Mouse (Mus musculus) heart, embryonic 14.5 days (tissue): ENCODE measurements around the gene Lgals7. TPM values are rescaled to one million over a fixed set of nuclear protein-coding genes. Genes with fewer than 3 reads are reported as not detected.
"Not testable (repeated sequence)": the region's sequence is repeated elsewhere in the genome, so short reads cannot be mapped to it uniquely, and the experiment has no call there.

Experiments used
- ATAC-seq: fragments of 200-750 bp; cut with Nextera tagmentation; 2 replicates; pipeline ENCODE4 v1.8.0; 2017; ENCODE audit warnings: low read depth, moderate TSS enrichment; ENCODE audit not compliant: insufficient number of reproducible peaks, insufficient read depth, low FRiP score
- H3K27ac ChIP-seq, 2 experiments: fragments of 200-500 bp in 1 of 2; fragments of 300-500 bp in 1 of 2; sonication (generic) in 1 of 2; replicated peaks in 1 of 2; 2 replicates each; pipeline ENCODE4 v1.5.1; 2012 to 2014; ENCODE audit warnings: low read depth in 2 of 2, low read length in 2 of 2, control low read depth in 1 of 2, mild to moderate bottlenecking in 1 of 2, mixed read lengths in 1 of 2; ENCODE audit not compliant: control insufficient read depth in 1 of 2, insufficient read depth in 1 of 2
- H3K27me3 ChIP-seq: fragments of 300-500 bp; sonication (generic); 2 replicates; pipeline ENCODE4 v1.6.1; 2014; ENCODE audit warnings: mild to moderate bottlenecking, low read length, control low read depth; ENCODE audit not compliant: control insufficient read depth, insufficient read depth
- H3K36me3 ChIP-seq: fragments of 300-500 bp; sonication (generic); 2 replicates; pipeline ENCODE4 v1.6.1; 2014; ENCODE audit warnings: mild to moderate bottlenecking, control low read depth, low read length, mixed read lengths; ENCODE audit not compliant: control insufficient read depth, insufficient read depth
- H3K4me1 ChIP-seq, 2 experiments: fragments of 200-500 bp in 1 of 2; fragments of 300-500 bp in 1 of 2; sonication (generic) in 1 of 2; 2 replicates each; pipeline ENCODE4 v1.6.1; 2012 to 2014; ENCODE audit warnings: low read length in 2 of 2, control low read depth in 1 of 2, mixed read lengths in 1 of 2; ENCODE audit not compliant: control insufficient read depth in 2 of 2, insufficient read depth in 2 of 2
- H3K4me2 ChIP-seq: fragments of 300-500 bp; sonication (generic); 2 replicates; pipeline ENCODE4 v1.6.1; 2014; ENCODE audit warnings: mild to moderate bottlenecking, low read length
- H3K4me3 ChIP-seq, 2 experiments: fragments of 200-500 bp in 1 of 2; fragments of 300-500 bp in 1 of 2; sonication (generic) in 1 of 2; 2 replicates each; pipeline ENCODE4 v1.5.1; 2012 to 2014; ENCODE audit warnings: low read length in 2 of 2, mild to moderate bottlenecking in 2 of 2, control low read depth in 1 of 2, low read depth in 1 of 2, moderate library complexity in 1 of 2; ENCODE audit not compliant: control insufficient read depth in 1 of 2, insufficient read depth in 1 of 2
- H3K9ac ChIP-seq: fragments of 300-500 bp; sonication (generic); 2 replicates; pipeline ENCODE4 v1.6.1; 2014; ENCODE audit warnings: mild to moderate bottlenecking, low read length
- H3K9me3 ChIP-seq: fragments of 300-500 bp; sonication (generic); 2 replicates; pipeline ENCODE4 v1.6.1; 2016; ENCODE audit warnings: low read length, control low read depth; ENCODE audit not compliant: control insufficient read depth
- WGBS: fragments of 180-500 bp; shearing (Covaris S2); extraction: QIAGEN DNeasy Blood & Tissue Kit; methylation state at CpG from one replicate; pipeline ENCODE4 v1.1.7; 2014; 5-methylcytosine and 5-hydroxymethylcytosine counted together
- polyA plus RNA-seq: library from polyadenylated mRNA; unstranded; fragments of >200 nt; fragmentation: Nextera tagmentation; extraction: Ambion mirVana; gene quantifications from 2 replicates; pipeline ENCODE4 v1.2.1, GENCODE M21; 2014

Lgals7 gene
- polyA plus RNA-seq, 1 experiment from 2014 or later, result 2.6 TPM

DNA sequence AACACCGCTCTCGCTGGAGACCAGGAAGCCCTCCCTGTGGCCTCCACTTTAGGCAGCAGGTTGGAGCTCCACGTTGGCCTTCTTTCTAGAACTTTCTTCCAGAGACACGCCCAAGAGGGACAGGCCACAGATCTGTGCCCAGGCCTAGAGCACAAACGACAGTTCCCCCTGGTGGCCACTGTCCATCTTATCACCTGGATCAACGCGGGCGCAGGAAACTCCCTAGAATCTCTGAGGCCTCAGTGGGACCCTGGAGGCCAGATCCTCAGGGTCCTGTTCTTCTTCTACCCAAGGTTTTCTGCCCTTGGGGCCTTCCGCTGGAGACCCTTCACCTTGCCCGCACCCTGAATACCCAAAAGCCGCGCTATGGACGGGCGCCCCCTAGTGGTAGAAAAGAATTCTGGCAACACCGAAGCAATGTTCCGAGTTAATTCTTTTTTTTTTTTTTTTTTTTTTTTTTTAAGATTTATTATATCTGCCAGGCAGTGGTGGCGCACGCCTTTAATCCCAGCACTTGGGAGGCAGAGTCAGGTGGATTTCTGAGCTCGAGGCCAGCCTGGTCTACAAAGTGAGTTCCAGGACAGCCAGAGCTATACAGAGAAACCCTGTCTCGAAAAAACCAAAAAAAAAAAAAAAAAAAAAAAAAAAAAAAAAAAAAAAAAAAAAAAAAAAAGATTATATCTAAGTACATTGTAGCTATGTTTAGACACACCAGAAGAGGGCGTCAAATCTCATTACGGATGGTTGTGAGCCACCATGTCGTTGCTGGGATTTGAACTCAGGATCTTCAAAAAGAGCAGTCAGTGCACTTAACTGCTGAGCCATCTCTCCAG, 4.1 kb downstream of the Lgals7 start:
- Histone ChIP-seq H3K4me2 (peak overlapping the region; percentile 52), H3K4me3 (peak overlapping the region in 1 of 2 experiments; percentile 20; a peak in 2 of 4 replicates), H3K4me1 (peaks cover 19 to 20% of the 10 kb centered on the region in 2 experiments)
- WGBS, result 26% methylated on average over 23 of the region's 23 CpGs
- H3K9ac ChIP-seq, H3K36me3 ChIP-seq, H3K9me3 ChIP-seq, ATAC-seq, H3K27me3 ChIP-seq, H3K27ac ChIP-seq: not testable (repeated sequence)

DNA sequence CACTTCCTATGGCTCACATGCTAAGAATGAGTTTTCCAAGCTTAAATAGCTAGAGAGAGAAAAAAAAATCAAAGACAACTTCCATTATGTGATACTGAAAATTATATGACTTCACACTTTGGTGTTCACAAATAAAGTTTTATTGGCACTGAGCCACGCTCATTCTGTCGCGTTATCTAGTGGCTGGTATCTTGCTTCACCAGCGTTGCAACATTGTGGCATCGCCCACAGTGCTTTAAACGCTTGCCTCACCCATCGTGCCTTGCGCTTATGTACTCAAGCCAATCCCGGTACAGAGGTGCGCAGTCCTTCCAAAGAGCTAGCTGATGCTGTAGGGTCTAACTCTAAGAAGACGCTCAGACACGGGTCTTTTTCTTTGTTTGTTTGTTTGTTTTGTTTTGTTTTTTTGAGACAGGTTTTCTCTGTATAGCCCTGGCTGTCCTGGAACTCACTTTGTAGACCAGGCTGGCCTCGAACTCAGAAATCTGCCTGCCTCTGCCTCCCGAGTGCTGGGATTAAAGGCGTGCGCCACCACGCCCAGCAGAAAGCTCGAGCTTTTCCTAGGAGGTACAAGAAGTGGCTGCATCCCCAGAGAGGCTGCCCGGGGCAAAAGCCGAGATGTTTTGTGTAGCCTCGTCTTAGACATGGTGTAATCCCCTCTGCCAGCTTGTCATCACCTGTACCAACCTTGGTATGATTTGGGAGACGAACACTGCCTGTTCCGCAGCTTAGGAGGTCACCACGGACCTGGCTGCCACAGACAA, 7.4 kb downstream of the Lgals7 start:
- H3K9ac ChIP-seq, result no peak overlapping the region
- no peak overlapping the region for H3K27ac ChIP-seq
- 78% methylated on average over 24 of the region's 24 CpGs for WGBS
- no peak for ATAC-seq
- no peak overlapping the region for H3K4me3 ChIP-seq
- no peak overlapping the region for H3K4me2 ChIP-seq
- H3K4me1 ChIP-seq, result peaks cover 3 to 6% of the 10 kb centered on the region in 2 experiments; a peak in 2 of 4 replicates
- no peaks in the 10 kb centered on the region for H3K27me3 ChIP-seq
- no peaks in the 10 kb centered on the region for H3K36me3 ChIP-seq
- H3K9me3 ChIP-seq, result no peaks in the 10 kb centered on the region

DNA sequence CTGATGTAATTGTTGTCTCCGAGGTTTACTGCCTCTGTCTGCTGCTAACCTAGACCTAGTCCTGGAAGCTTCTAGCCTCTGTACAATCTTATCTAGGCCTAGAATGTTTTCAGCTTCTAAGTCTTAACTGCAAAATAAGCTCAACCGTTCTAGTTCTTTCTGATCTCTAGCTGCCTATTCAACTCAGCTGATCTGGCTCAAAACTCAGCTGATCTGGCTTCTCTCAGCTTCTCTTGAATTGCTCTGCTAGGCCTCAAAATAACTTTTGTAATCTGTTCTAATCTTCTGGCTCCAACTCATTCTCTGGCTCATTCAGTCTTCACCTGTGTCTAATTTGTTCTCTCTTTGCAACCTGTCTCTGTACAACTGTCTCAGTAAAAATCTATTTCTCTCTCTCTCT, 10.9 kb downstream of the Lgals7 start:
- Histone ChIP-seq H3K4me1 (no peaks in the 10 kb centered on the region), H3K9me3 (no peaks in the 10 kb centered on the region), H3K27ac (no peak overlapping the region), H3K4me3 (no peak overlapping the region), H3K4me2 (no peak overlapping the region), H3K27me3 (no peaks in the 10 kb centered on the region), H3K36me3 (no peaks in the 10 kb centered on the region), H3K9ac (no peak overlapping the region)
- ATAC-seq, result no peak
- WGBS, result 41% methylated on average over 2 of the region's 2 CpGs

DNA sequence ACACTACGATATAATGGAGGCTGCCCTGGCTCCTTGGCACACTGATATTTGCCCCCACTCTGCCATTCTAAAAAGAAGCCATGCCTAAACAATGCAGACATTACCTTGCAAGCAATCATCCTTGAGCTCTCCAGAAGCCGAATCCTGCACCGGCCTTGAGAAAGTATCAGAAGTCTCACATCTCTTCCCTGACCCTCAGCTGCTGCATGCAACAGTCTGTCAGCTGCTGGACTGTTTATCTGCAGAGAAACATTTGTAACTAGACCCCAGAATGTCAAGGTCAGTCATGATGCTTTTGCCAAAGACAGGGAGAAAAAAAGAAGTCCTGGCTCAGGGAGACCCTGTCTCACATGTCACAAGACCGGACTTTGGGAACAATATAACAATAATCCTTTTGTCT, 12.4 kb downstream of the Lgals7 start:
- no peaks in the 10 kb centered on the region for H3K27me3 ChIP-seq
- no peaks in the 10 kb centered on the region for H3K36me3 ChIP-seq
- no peak for ATAC-seq
- H3K4me3 ChIP-seq, result no peak overlapping the region
- no peaks in the 10 kb centered on the region for H3K4me1 ChIP-seq
- no peak overlapping the region for H3K9ac ChIP-seq
- H3K9me3 ChIP-seq, result no peaks in the 10 kb centered on the region
- H3K4me2 ChIP-seq, result no peak overlapping the region
- no peak overlapping the region for H3K27ac ChIP-seq
- 69% methylated on average over 4 of the region's 4 CpGs for WGBS

DNA sequence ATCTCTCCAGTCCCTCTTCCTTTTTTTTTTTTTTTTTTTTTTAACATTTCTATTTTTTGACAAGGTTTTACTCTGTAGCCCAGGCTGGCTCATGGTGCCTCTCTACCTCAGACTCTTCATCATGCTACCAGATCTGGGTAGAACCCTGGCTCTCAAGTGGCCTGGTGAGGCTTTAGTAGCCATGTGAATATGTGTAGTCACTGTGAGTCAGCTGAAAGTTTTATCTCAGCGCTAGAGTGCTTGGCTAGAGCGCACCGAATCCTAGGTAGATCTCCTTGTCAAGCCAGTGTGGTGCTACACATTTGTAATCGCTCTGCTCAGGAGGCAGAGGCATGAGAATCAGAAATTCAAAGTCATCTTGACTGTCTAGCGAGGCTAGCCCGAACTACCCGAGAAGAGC, 13.5 kb downstream of the Lgals7 start:
- Histone ChIP-seq H3K4me3 (no peak overlapping the region), H3K4me2 (no peak overlapping the region), H3K27me3 (no peaks in the 10 kb centered on the region), H3K9ac (no peak overlapping the region), H3K9me3 (no peaks in the 10 kb centered on the region), H3K36me3 (no peaks in the 10 kb centered on the region), H3K27ac (no peak overlapping the region), H3K4me1 (no peaks in the 10 kb centered on the region; a peak in 1 of 4 replicates)
- no peak for ATAC-seq
- 66% methylated on average over 7 of the region's 7 CpGs for WGBS

DNA sequence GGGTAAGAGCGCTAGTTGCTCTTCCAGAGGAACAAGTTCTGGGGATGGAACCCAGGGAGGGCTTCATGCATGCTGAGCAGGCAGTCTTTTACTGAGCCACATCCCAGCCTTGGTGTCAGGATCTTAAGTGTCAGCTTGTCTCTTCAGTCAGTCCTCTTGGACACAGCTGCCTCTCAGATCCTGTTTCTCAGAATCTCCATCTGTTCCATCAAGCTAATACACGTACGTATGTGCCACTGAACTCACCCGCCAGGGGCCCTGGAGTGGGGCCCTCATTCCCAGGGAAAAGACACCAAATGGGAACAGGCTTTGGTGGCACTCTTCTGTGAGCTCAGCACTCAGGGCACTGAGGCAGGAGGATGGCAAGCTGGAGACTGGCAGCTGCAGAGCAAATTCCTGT, 14.2 kb downstream of the Lgals7 start:
- WGBS, result 80% methylated on average over 4 of the region's 4 CpGs
- Histone ChIP-seq H3K4me2 (no peak overlapping the region), H3K4me1 (no peaks in the 10 kb centered on the region; a peak in 1 of 4 replicates), H3K4me3 (no peak overlapping the region), H3K9me3 (no peaks in the 10 kb centered on the region), H3K36me3 (no peaks in the 10 kb centered on the region), H3K9ac (no peak overlapping the region), H3K27ac (no peak overlapping the region), H3K27me3 (no peaks in the 10 kb centered on the region)
- ATAC-seq, result no peak

DNA sequence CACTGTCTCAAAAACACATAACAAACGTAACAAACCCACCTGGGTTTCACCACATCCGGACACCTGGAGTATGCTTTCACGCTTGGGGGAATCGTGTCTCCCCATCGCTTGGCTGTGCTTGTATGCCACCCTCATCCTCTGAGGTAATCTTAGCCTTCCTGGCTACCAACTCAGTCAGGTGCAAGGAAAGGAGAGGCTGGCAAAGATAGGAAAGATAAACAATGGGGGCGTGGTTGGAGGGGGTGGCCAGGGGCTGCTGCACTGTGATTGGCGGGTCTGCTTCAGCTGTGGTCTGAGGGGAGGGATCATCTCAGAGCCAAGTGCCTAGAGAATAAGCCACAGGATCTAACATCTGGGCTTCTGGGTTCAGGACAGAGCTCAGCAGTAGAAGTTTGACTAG, 16.0 kb downstream of the Lgals7 start:
- 70% methylated on average over 7 of the region's 7 CpGs for WGBS
- Histone ChIP-seq H3K9me3 (no peaks in the 10 kb centered on the region), H3K4me3 (no peak overlapping the region), H3K27ac (no peak overlapping the region), H3K4me1 (no peaks in the 10 kb centered on the region; a peak in 1 of 4 replicates), H3K9ac (no peak overlapping the region), H3K36me3 (no peaks in the 10 kb centered on the region), H3K4me2 (no peak overlapping the region), H3K27me3 (no peaks in the 10 kb centered on the region)
- ATAC-seq, result no peak
